Mouse (Mus musculus): ENCODE data around the gene Cul4a. TPM values are rescaled to one million over a fixed set of nuclear protein-coding genes. Genes with fewer than 3 reads are reported as not detected.

The Cul4a gene
- total RNA-seq, 2 experiments from 2014 or later: 60.1 to 60.8 TPM

- DNase-seq (ENCODE audit: low spot score in 2 of 2): no peak
- no peak overlapping the region for H3K27ac ChIP-seq
- H3K4me3 ChIP-seq: no peak overlapping the region
- no peak for TF ChIP-seq CTCF (conservative IDR thresholded peaks at IDR 0.05)
These were observed 69.4 kb downstream of the Cul4a start for GRCm38 (mm10) chr8:13174811-13175210.

- no peak for TF ChIP-seq CTCF (conservative IDR thresholded peaks at IDR 0.05)
- Histone ChIP-seq H3K4me3 (no peak overlapping the region), H3K27ac (no peak overlapping the region)
- DNase-seq (ENCODE audit: low spot score in 2 of 2): no peak
These were observed 70.2 kb downstream of the Cul4a start for GRCm38 (mm10) chr8:13175650-13176049.

- no peak overlapping the region for H3K4me3 ChIP-seq
- H3K27ac ChIP-seq: no peak overlapping the region
- DNase-seq (ENCODE audit: low spot score in 2 of 2): no peak
- TF ChIP-seq CTCF (conservative IDR thresholded peaks at IDR 0.05): no peak
These were observed 71.9 kb downstream of the Cul4a start for GRCm38 (mm10) chr8:13177173-13177852.

- DNase-seq (ENCODE audit: low spot score in 2 of 2): no peak
- Histone ChIP-seq H3K4me3 (no peak overlapping the region), H3K27ac (no peak overlapping the region)
- no peak for TF ChIP-seq CTCF (conservative IDR thresholded peaks at IDR 0.05)
These were observed 72.7 kb downstream of the Cul4a start for GRCm38 (mm10) chr8:13178137-13178536.

GRCm38 (mm10) chr8:13179482-13179881, 74.1 kb downstream of the Cul4a start:
- TF ChIP-seq CTCF (conservative IDR thresholded peaks at IDR 0.05): no peak
- H3K4me3 ChIP-seq: no peak overlapping the region
- no peak for DNase-seq (ENCODE audit: low spot score in 2 of 2)
- H3K27ac ChIP-seq: no peak overlapping the region

GRCm38 (mm10) chr8:13179948-13180347, 74.5 kb downstream of the Cul4a start:
- Histone ChIP-seq H3K4me3 (no peak overlapping the region), H3K27ac (no peak overlapping the region)
- no peak for DNase-seq (ENCODE audit: low spot score in 2 of 2)
- TF ChIP-seq CTCF (conservative IDR thresholded peaks at IDR 0.05): no peak

- no peak for TF ChIP-seq CTCF (conservative IDR thresholded peaks at IDR 0.05)
- no peak for DNase-seq (ENCODE audit: low spot score in 2 of 2)
- Histone ChIP-seq H3K4me3 (no peak overlapping the region), H3K27ac (no peak overlapping the region)
These were observed 75.0 kb downstream of the Cul4a start for GRCm38 (mm10) chr8:13180408-13180807.

- H3K27ac ChIP-seq: no peak overlapping the region
- H3K4me3 ChIP-seq: no peak overlapping the region
- no peak for TF ChIP-seq CTCF (conservative IDR thresholded peaks at IDR 0.05)
- DNase-seq (ENCODE audit: low spot score in 2 of 2): no peak
These were observed 75.7 kb downstream of the Cul4a start for GRCm38 (mm10) chr8:13180911-13181690.

- H3K4me3 ChIP-seq: no peak overlapping the region
- H3K27ac ChIP-seq: no peak overlapping the region
- no peak for TF ChIP-seq CTCF (conservative IDR thresholded peaks at IDR 0.05)
- no peak for DNase-seq (ENCODE audit: low spot score in 2 of 2)
These were observed 76.2 kb downstream of the Cul4a start for GRCm38 (mm10) chr8:13181691-13181976.

- no peak overlapping the region for H3K4me3 ChIP-seq
- no peak overlapping the region for H3K27ac ChIP-seq
- DNase-seq (ENCODE audit: low spot score in 2 of 2): no peak
- TF ChIP-seq CTCF (conservative IDR thresholded peaks at IDR 0.05): no peak
These were observed 81.4 kb downstream of the Cul4a start for GRCm38 (mm10) chr8:13186819-13187218.

GRCm38 (mm10) chr8:13187229-13187628, 81.8 kb downstream of the Cul4a start:
- no peak for TF ChIP-seq CTCF (conservative IDR thresholded peaks at IDR 0.05)
- DNase-seq (ENCODE audit: low spot score in 2 of 2): no peak
- H3K4me3 ChIP-seq: no peak overlapping the region

GRCm38 (mm10) chr8:13187638-13188037, 82.2 kb downstream of the Cul4a start:
- no peak for TF ChIP-seq CTCF (conservative IDR thresholded peaks at IDR 0.05)
- Histone ChIP-seq H3K4me3 (no peak overlapping the region), H3K27ac (no peak overlapping the region)
- no peak for DNase-seq (ENCODE audit: low spot score in 2 of 2)

More at GRCm38 (mm10) chr8:13187229-13187628, 81.8 kb downstream of the Cul4a start:
- H3K27ac ChIP-seq: no peak overlapping the region

GRCm38 (mm10) chr8:13188052-13188555, 82.7 kb downstream of the Cul4a start:
- no peak overlapping the region for H3K27ac ChIP-seq

GRCm38 (mm10) chr8:13188857-13189256, 83.4 kb downstream of the Cul4a start:
- H3K4me3 ChIP-seq: no peak overlapping the region
- no peak for TF ChIP-seq CTCF (conservative IDR thresholded peaks at IDR 0.05)
- H3K27ac ChIP-seq: no peak overlapping the region
- no peak for DNase-seq (ENCODE audit: low spot score in 2 of 2)

More at GRCm38 (mm10) chr8:13188052-13188555, 82.7 kb downstream of the Cul4a start:
- no peak for TF ChIP-seq CTCF (conservative IDR thresholded peaks at IDR 0.05)
- H3K4me3 ChIP-seq: no peak overlapping the region
- DNase-seq (ENCODE audit: low spot score in 2 of 2): no peak
